Mouse (Mus musculus): Measurements from ENCODE around the gene Dleu7.

Gene Dleu7

GRCm38 (mm10) chr14:62292488-62293339 is at the start of gene Dleu7, which contains the start of gene Rnaseh2b:
Dleu7 (minus strand) TSS chr14:62293047.
Rnaseh2b (plus strand) TSS chr14:62292589.
- peak; percentile 9 for DNase-seq

GRCm38 (mm10) chr14:62341887-62342642 is 49.2 kb upstream of the Dleu7 start:
- DNase-seq: no peak

- DNase-seq: no peak
These were observed 46.3 kb upstream of the Dleu7 start for GRCm38 (mm10) chr14:62339196-62339595.

- DNase-seq: no peak
These were observed 41.3 kb upstream of the Dleu7 start for GRCm38 (mm10) chr14:62333909-62334687.

- peak; percentile 86 for DNase-seq
These were observed 39.2 kb upstream of the Dleu7 start for GRCm38 (mm10) chr14:62331866-62332619.

GRCm38 (mm10) chr14:62331457-62331856 is 38.6 kb upstream of the Dleu7 start:
- DNase-seq: no peak

GRCm38 (mm10) chr14:62329631-62330030 is 36.8 kb upstream of the Dleu7 start:
- DNase-seq: no peak

GRCm38 (mm10) chr14:62328606-62329005 is 35.8 kb upstream of the Dleu7 start:
- no peak for DNase-seq

GRCm38 (mm10) chr14:62327171-62327570 is 34.3 kb upstream of the Dleu7 start:
- no peak for DNase-seq

GRCm38 (mm10) chr14:62326026-62326425 is 33.2 kb upstream of the Dleu7 start:
- no peak for DNase-seq

GRCm38 (mm10) chr14:62324943-62325342 is 32.1 kb upstream of the Dleu7 start:
- DNase-seq: no peak

GRCm38 (mm10) chr14:62323457-62323856 is 30.6 kb upstream of the Dleu7 start:
- no peak for DNase-seq

GRCm38 (mm10) chr14:62322581-62323344 is 29.9 kb upstream of the Dleu7 start:
- DNase-seq: no peak

- DNase-seq: no peak
These were observed 18.8 kb upstream of the Dleu7 start for GRCm38 (mm10) chr14:62311672-62312071.

- DNase-seq: no peak
These were observed 16.2 kb upstream of the Dleu7 start for GRCm38 (mm10) chr14:62309026-62309425.

- no peak for DNase-seq
These were observed 14.7 kb upstream of the Dleu7 start for GRCm38 (mm10) chr14:62307555-62307954.

GRCm38 (mm10) chr14:62300031-62300430 is 7.2 kb upstream of the Dleu7 start:
- no peak for DNase-seq

- no peak for DNase-seq
These were observed 6.0 kb upstream of the Dleu7 start for GRCm38 (mm10) chr14:62298808-62299207.

- no peak for DNase-seq
These were observed 720 bp downstream of the Dleu7 start for GRCm38 (mm10) chr14:62292166-62292487.

- DNase-seq: no peak
These were observed 1.4 kb downstream of the Dleu7 start for GRCm38 (mm10) chr14:62291406-62291987.

- DNase-seq: no peak
These were observed 4.1 kb downstream of the Dleu7 start for GRCm38 (mm10) chr14:62288731-62289130.
